Mouse (Mus musculus) skeletal muscle tissue, adult 2 months (tissue): ENCODE measurements around the gene Actl7b.

Source experiments
- DNase-seq: peaks from one replicate; pipeline ENCODE4 v3.0.0-alpha.2; 2012; ENCODE audit warnings: low read depth, low spot score

Actl7b gene

GRCm38 (mm10) chr4:56741041-56741493 lies at the start of gene Actl7b:
Actl7b (minus strand) TSS chr4:56741443.
- DNase-seq, result no peak

- no peak for DNase-seq
Observed at GRCm38 (mm10) chr4:56771065-56771464, 29.8 kb upstream of the Actl7b start.

GRCm38 (mm10) chr4:56768913-56769312 lies 27.7 kb upstream of the Actl7b start:
- DNase-seq, result no peak

- DNase-seq, result no peak
Observed at GRCm38 (mm10) chr4:56767861-56768284, 26.6 kb upstream of the Actl7b start.

- no peak for DNase-seq
Observed at GRCm38 (mm10) chr4:56757693-56758092, 16.4 kb upstream of the Actl7b start.

- no peak for DNase-seq
Observed at GRCm38 (mm10) chr4:56756966-56757600, 15.8 kb upstream of the Actl7b start.

GRCm38 (mm10) chr4:56756021-56756420 lies 14.8 kb upstream of the Actl7b start:
- no peak for DNase-seq

- DNase-seq, result no peak
Observed at GRCm38 (mm10) chr4:56747456-56747855, 6.2 kb upstream of the Actl7b start.

- DNase-seq, result no peak
Observed at GRCm38 (mm10) chr4:56746345-56746744, 5.1 kb upstream of the Actl7b start.

- no peak for DNase-seq
Observed at GRCm38 (mm10) chr4:56743363-56744195, 2.3 kb upstream of the Actl7b start, which contains the start of gene Actl7a. Actl7a (plus strand) TSS chr4:56743413.

GRCm38 (mm10) chr4:56742698-56743097 lies 1.5 kb upstream of the Actl7b start:
- no peak for DNase-seq

GRCm38 (mm10) chr4:56740611-56741010 lies 632 bp downstream of the Actl7b start:
- no peak for DNase-seq

- no peak for DNase-seq
Observed at GRCm38 (mm10) chr4:56740020-56740485, 1.2 kb downstream of the Actl7b start, which contains the start of gene Gm26657. Gm26657 (plus strand) TSS chr4:56740070.

GRCm38 (mm10) chr4:56725839-56726238 lies 15.4 kb downstream of the Actl7b start:
- no peak for DNase-seq

- no peak for DNase-seq
Observed at GRCm38 (mm10) chr4:56723237-56723636, 18.0 kb downstream of the Actl7b start.

- DNase-seq, result no peak
Observed at GRCm38 (mm10) chr4:56722346-56722745, 18.9 kb downstream of the Actl7b start.

- no peak for DNase-seq
Observed at GRCm38 (mm10) chr4:56721469-56721868, 19.8 kb downstream of the Actl7b start.

GRCm38 (mm10) chr4:56720403-56720802 lies 20.8 kb downstream of the Actl7b start:
- DNase-seq, result no peak

GRCm38 (mm10) chr4:56719456-56719855 lies 21.8 kb downstream of the Actl7b start:
- DNase-seq, result no peak

- DNase-seq, result no peak
Observed at GRCm38 (mm10) chr4:56718573-56719442, 22.4 kb downstream of the Actl7b start.

- DNase-seq, result no peak
Observed at GRCm38 (mm10) chr4:56717932-56718331, 23.3 kb downstream of the Actl7b start.

- no peak for DNase-seq
Observed at GRCm38 (mm10) chr4:56716801-56717200, 24.4 kb downstream of the Actl7b start.
